Mouse (Mus musculus): ENCODE measurements around the gene Galr3.
"Not testable (repeated sequence)": the region's sequence is repeated elsewhere in the genome, so short reads cannot be mapped to it uniquely, and the experiment has no call there.

Galr3 gene

DNA sequence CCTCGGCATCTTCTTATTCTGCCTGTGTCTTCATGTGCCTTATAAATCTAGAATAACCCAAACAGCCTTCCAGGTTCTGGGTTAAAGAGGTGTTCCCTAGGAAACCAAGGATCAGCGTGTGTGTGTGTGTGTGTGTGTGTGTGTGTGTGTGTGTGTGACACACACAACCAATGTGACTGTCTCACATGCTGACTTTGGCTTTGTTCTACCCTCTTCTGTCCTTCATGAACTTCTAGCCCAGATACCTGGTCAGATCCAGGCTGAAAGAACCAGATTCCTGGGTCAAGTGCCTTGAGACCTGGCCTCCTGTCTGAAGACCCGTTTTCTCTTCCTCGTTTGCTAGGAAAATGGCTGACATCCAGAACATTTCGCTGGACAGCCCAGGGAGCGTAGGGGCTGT is at the start of gene Galr3:
Gene Galr3 (plus strand): TSS at position 301 of the 400 bp plus-strand sequence.
- DNase-seq, result no peak

DNA sequence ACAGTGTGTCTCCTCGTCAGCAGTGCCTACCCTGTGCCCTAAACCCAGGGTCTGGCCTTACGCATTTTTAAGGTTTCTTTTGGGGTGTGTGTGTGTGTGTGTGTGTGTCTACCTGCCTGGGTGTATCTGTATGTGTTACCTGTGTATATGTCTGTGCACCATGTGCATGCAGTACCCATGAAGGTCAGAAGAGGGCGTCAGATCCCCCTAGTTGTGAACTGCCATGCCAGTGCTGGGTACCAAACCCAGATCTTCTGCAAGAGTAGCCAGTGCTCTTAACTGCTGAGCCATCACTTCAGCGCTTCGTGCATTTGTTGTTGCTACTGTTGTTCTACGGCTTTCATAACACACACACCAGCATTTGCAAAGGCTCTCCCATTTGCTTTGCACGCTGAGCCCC is 49.5 kb upstream of the Galr3 start:
- no peak for DNase-seq

DNA sequence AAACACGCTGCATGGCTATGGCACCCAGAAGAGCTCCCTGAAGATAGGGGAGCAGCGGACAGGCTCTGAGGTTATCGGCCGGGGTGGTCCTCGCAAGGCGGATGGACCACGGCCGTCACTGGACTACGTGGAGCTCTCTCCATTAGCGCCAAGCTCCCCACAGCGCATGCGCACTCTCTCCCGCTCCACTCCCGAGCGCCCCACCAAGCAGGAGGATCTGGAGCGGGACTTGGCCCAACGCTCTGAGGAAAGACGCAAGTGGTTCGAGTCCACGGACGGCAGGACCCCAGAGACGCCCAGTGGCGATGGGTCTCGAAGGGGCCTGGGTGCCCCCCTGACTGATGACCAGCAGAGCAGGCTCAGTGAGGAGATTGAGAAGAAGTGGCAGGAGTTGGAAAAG is 48.8 kb upstream of the Galr3 start:
- no peak for DNase-seq

GRCm38 (mm10) chr15:78995916-78996315 is 45.8 kb upstream of the Galr3 start:
- no peak for DNase-seq

DNA sequence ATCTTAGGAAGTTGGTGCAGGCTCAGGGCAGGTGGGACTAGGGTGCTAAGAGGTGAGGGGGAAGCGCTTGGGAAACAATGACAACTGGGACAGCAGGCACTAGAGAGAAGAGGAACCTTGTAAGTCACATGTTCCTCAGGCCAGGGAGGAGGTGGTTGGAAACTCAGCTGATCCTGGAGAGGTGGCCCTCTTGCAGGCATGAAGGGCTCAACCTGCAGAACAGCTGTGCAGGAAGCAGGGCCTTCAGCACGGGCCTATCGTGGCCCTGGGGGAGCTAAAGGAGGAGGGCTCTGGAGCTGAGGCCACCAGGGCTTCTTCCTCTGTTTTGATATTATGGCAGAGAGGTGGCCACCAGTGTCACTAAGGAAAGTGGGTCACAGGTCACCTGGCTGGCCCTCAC is 45.0 kb upstream of the Galr3 start:
- no peak for DNase-seq

- no peak for DNase-seq
Measured at GRCm38 (mm10) chr15:78998348-78998747, 43.3 kb upstream of the Galr3 start.

GRCm38 (mm10) chr15:78999586-78999985 is 42.1 kb upstream of the Galr3 start:
- no peak for DNase-seq

GRCm38 (mm10) chr15:79000357-79000791 is 41.3 kb upstream of the Galr3 start:
- DNase-seq, result no peak

- DNase-seq, result no peak
Measured at GRCm38 (mm10) chr15:79001559-79001958, 40.1 kb upstream of the Galr3 start.

- DNase-seq, result peak; percentile 78
Measured at GRCm38 (mm10) chr15:79002036-79002435, 39.6 kb upstream of the Galr3 start.

GRCm38 (mm10) chr15:79003079-79003478 is 38.6 kb upstream of the Galr3 start:
- DNase-seq, result no peak

- DNase-seq, result no peak
Measured at GRCm38 (mm10) chr15:79005581-79005980, 36.1 kb upstream of the Galr3 start.

- DNase-seq, result no peak
Measured at GRCm38 (mm10) chr15:79006638-79007037, 35.0 kb upstream of the Galr3 start.

- no peak for DNase-seq
Measured at GRCm38 (mm10) chr15:79007059-79007458, 34.6 kb upstream of the Galr3 start.

DNA sequence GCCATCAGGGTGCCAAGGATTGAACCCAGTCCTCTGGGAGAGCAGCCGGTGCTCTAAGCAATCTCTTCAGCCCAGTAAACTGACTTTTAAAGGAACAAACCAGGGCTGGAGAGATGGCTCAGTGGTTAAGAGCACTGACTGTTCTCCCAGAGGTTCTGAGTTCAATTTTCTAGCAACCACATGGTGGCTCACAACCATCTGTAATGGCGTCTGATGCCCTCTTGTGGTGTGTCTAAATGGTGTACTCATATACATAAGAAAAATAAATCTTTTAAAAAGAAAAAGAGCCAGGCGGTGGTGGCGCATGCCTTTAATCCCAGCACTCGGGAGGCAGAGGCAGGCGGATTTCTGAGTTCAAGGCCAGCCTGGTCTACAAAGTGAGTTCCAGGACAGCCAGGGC is 33.8 kb upstream of the Galr3 start:
- not testable (repeated sequence) for DNase-seq

DNA sequence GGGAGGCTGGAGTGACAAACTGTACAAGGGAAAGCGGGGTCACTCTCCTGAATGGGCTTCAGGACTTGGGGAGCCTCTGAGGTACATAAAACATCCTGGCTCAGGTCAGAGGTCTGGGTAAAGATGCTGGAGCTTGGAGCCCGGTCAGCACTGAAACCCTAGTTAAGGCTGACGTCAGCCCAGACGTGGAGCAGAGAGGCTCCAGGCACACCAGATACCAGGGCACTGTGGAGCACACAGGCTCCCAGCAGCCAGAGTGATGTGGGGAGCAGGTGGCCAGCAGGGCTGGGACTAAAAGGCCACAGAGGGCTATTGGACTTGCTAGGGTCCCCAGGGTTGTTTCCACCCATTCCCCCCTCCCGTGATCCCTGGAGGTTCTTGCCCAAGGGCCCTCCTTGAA is 32.0 kb upstream of the Galr3 start:
- no peak for DNase-seq

GRCm38 (mm10) chr15:79011550-79011949 is 30.1 kb upstream of the Galr3 start:
- DNase-seq, result no peak

DNA sequence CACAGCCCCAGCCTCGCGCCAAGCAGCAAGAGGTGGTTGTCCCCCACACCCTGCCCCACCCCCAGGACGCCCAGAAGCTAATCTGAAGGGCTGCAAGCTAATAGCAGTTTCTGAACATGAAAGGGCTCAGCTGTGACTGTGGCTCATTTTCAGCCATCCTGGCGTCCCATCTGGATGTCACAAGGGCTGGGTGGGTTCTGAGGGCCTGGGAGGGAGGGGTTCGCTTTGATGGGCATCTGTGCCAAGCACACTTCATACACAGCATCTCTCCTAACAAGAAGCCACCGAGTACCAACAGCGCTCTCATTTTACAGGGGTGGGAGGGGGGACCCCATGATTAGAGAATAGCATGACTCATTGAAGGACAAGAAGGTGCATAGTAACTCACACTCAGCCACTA is 28.3 kb upstream of the Galr3 start:
- no peak for DNase-seq

- no peak for DNase-seq
Measured at GRCm38 (mm10) chr15:79018191-79018590, 23.5 kb upstream of the Galr3 start.

DNA sequence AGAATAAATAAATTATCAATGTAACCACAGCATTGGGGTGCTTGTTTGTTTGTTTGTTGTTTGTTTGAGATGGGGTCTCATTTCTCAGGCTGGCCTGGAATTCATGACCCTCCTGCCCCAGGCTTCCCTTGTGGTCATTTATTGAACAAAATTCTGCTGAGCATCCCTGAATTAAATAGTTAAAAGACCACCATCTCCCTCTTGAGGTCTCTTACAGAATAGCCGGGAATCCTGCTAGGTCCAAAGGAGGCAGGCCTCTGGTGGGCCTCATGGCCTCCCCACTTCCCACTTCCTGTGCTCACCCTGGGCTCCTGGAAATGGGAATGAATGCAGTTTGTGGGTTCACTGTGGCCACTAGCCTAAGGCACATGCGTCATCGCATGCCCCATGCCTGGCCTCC is 22.8 kb upstream of the Galr3 start:
- no peak for DNase-seq

- DNase-seq, result no peak
Measured at GRCm38 (mm10) chr15:79022671-79023230, 18.9 kb upstream of the Galr3 start.

- DNase-seq, result no peak
Measured at GRCm38 (mm10) chr15:79023366-79023765, 18.3 kb upstream of the Galr3 start.

DNA sequence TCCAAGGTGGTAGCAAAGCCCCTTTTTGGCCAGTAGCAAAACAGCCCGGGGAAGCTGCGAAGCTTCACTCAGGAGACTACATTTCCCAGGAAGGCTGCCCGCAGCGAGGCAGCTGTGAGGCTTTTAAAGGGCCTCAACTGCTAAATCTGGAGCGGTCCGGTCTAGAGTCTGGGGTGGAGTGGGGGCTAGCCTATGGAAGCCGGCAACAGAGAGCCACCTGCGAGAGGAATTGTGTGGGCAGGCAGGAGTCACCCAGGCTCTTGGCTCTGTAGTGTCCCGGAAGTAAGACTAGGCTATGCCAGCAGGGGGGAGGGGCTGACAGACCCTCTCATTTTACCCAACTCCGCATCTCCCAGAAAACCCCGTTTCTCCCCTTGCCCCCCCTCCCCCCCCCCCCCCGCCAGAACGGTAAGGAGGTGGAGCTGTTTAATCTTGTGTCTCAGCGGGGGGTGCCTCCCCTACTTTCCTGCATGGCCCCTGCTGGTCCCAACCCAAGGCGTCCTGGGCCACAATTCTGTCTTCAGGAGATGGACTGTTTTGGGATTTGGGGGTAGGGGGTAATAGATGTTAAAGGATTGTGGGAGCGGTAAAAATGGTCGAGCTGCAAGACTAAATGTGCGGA is 15.9 kb upstream of the Galr3 start:
- peak; percentile 53 for DNase-seq

GRCm38 (mm10) chr15:79026511-79027290 is 15.0 kb upstream of the Galr3 start:
- DNase-seq, result peak; percentile 82

Data from kidney, adult 18-20 months (tissue).